Mouse (Mus musculus) CH12F3 (cell line): ENCODE data around the gene Rad18.

Experiments used
- in situ Hi-C: fragments of 300-500 bp; cut with MboI; formaldehyde crosslinking; loops from 2 replicates; pipeline ENCODE4 v1.14.3; 2020; ENCODE audit warnings: low sequenced_read_pairs

The Rad18 gene

DNA sequence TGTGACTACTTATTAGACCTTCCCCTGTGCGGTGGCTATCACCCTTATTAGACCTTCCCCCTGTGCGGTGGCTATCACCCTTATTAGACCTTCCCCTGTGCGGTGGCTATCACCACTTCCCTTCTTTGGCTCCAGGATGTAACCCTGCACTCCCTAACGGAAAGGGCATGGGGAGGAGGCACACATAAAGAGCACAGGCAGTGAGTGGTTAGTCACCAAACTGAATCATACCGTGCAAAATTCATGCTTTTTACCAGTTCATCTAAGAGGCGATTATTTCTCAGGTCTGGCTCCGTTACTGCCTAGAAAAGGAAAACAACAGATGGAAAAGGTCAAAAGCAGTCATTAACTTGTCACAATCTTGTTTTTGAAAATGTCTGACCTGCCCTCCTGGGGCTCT, 10.0 kb downstream of the Rad18 start:
- in situ Hi-C loops, result no loop called here

DNA sequence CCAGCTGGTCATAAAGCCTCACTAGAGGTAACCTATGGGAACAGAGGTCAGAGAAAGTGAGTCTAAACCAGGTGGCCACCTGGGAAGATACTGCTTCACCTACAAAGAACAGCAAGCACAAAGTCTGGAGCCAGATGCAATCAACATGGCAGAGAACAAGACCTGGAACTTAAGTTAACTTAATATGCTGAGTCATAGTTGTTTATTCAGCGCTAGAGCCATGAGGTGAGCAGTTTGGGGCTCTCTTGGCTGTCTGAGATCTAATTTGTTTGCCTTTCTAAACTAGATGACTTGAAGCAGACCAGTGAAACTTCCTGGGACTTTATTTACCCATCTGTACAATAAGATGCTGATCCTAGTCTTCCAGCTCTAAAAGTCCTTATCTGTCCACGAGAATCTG, 12.4 kb downstream of the Rad18 start:
- in situ Hi-C loops, result no loop called here

DNA sequence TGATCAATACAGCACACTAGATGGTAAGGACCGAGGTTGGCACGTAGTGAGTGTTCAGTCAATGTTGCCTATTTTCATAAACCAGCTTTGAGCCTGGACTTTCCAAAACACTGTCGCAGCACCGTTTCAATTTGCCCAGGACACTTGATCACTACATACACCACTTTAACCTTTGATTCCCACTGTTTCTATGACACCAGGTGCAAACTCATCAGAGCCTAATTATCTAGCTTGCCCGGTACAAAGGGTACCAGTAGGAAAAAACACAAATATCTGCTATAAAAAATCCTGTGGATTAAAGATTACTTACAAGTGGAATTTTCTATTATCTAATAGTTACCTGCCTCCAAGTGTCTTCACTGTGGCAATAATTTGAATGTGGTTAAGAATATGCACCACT, 64.4 kb downstream of the Rad18 start:
- in situ Hi-C loops, result no loop called here

DNA sequence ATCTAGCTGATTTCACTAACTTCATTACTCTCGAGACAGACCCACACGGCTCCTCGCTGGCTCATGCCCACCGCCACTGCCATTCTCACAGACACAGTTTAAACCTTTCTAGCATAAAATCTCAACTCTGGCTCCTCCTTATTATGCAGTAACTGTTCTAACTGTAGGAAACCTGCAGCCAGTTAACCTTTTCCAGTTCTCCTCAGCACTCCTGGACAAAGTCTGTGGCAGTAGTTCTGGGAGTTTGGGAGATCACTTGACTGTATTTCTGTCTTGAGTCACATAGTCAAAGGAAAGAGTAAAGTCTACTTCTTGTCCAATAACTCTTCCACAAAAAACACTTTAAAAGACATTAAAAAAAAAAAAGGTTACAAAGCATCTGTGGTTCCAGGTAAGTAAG, 66.2 kb downstream of the Rad18 start:
- in situ Hi-C loops, result no loop called here

DNA sequence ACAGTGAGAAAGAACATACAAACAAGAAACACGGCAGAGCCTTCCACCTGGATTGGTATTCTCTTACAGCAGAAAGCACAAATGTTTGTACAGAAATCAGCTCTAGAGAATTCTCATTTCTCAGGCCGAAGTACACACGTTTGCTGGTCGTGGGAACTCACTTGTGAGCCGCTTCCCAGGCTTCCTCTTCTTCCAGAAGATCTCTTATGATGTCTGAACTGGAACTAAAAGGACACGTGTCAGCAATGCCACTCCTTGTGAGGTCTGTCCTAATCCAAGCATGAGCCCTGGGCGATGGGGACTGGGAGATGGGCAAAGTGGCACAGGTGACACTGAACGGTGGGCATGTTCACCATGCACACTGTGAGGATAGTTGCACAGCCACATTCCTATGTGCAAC, 68.2 kb downstream of the Rad18 start:
- in situ Hi-C loops, result no loop called here

DNA sequence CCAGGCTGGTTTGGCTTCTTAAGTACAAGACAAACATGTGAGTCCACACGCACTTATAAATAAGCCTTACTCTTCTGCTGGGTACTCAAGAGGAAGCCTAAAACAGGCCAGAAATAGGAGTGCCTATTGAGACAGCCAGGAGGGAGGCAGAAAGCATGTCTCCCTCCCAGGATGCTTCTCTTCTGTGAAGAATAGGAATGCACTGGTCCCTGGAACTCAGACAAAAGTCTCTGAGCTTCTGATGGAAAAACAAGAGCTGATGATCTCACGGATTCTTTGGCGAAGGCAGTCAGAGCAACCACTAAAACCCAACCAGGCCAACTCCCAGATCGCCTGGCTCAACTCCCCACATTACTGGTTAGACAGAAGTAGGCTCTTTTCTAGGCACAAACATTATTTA, 74.2 kb downstream of the Rad18 start:
- in situ Hi-C loops, result no loop called here

DNA sequence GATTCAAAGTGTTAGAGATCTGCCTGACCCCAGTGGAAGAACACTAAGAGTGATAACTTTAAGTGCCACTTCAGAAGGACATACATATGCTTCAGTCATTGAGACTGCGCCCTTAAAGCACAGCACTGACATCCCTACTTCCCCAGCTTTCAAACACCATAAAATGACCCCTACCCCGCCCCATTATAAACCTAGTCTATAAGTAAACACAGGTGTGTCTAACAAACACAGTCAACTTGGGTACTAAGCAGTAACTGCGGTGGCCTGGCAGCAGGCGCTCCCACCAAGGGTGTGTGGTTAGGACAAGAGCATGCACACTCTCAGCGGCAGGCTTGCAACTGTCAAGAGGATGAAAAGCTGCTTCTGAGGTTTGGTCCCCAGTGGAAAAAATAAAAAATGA, 76.5 kb downstream of the Rad18 start:
- in situ Hi-C loops, result no loop called here

DNA sequence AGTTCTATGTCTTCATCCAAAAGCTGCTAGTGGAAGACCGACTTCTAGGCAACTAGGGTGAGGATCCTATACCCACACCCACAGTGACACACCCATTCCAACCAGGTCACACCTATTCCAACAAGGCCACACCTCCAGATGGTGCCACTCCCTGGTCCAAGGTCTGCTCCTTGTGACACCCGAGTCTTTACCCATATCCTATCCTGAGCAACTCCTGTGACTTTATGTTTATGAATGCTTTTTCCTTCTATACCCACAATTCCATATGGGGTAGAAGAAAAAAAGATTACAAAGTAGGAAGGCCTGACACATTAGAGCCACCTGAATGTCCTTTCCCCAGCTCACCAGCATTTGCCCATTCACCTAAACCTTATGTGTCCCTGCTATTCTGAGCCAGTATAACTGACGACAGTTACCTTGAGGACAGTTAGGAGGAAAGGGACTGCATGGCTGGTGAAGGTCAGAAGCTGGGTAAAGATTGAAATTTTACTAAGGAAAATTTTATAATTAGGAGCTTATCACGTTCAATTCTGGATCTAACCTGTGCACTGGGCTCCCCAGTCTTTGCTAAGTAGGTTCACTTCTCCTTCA, 78.7 kb downstream of the Rad18 start:
- in situ Hi-C loops, result no loop called here

DNA sequence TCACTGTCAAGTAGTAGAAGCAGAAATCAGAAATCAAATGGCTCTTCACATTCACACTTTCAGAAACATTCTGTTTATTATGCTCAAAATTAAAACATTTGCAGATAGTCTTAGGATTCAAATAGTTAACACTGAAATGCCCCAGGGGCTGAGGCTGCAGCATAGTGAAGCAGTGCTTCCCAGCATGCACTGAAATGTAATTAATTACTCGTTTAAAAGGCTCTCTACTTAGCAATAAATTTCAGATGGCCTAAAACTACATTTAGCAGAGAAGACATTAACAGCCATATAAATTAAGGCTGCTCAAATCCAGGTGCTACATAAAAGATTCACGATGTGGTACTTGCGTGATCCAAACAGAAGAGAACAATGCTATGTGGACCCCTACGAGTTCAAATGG, 87.5 kb downstream of the Rad18 start:
- in situ Hi-C loops, result no loop called here

DNA sequence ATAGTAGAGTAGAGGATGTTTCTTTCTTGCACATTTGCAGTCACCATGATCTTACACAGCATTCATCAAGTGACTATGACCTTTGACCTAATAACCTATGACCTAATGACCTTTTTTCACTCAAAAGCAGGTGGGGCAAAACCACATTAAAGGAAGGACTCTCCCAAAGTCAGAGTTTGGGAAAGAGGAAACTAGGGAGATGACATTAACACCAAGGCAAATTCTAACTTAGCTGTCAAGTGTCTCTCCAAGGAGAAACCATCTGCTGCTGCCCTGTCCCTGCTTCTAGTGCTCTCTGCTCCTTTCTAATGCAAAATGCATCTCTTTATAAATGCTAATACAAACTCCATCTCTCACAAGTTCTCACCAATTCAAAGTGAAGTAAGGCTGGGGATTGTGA, 92.6 kb downstream of the Rad18 start:
- in situ Hi-C loops, result no loop called here

DNA sequence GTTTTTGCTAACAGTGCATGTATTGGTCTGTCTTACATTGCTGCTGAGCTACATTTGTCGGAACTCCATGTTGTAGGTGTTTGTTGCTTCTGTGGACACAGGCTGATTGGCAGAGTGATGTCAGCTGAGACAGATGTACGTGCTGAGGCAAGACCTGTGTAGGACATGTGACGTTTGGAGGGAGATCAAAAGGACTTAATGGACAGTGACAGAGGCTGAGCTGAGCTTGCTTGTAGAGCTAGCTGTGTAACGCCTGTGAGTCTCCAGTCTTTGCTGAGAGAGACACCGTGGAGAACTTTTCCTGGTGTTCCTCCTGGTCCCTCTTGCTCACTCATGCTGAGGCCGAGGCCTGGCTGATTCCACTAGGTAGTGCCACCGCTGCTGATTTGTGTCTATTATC, 101.5 kb downstream of the Rad18 start:
- in situ Hi-C loops, result no loop called here

DNA sequence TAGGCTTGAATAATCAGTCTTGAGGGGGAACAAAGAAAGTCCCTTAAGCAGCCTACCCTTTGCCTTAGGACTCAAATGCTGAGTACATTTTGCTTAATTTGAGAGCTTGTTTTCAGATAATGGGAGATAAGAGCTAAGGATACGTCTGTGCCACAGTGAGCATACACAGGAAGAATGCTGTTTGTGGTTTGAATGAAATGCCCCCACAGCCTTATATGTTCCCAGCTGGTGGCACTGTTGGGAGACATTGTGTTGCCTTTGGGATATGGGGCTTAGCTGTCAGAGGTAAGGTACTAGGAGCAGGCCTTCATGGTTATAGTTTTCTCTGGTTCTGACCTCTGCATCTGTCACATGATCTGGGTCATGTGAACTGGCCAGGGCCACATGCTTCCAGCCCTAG, 108.6 kb downstream of the Rad18 start:
- in situ Hi-C loops, result no loop called here

DNA sequence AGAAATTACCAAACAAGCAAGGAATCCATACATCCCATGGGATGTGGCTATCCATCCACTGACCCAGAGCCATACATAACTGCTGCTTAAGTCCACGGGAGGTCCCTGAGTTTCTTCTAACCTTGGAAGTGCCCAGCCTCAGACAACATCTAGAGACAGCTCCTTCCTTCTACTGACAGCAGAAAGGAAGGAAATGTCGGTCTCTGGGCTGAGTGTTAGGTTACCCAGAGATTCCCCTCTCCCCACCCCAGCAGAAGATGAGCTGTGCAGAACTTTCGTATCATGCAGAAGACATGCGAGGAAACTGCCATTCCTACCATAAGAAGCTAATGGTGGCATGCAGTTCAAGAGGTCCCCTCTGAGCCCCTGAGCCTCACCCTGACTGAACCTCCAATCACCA, 109.5 kb downstream of the Rad18 start:
- in situ Hi-C loops, result no loop called here

DNA sequence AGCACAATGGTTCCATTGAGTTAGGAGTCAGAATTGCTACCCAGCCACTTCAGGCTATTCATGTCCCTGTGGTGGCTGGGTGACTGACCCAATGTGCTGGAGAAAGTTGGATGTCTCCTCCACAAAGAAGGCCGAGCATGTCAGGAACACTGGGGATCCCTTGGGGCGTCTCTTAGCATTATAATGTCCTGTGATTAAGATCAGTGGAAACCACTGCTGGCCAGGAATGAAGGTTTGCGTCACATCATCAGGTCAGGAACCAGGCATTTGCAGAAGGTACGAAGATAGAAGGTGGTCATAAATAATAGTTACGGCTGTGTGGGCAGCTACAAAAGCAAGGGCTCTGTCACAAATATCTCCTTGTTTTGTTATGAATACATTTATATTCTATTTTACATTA, 111.5 kb downstream of the Rad18 start:
- in situ Hi-C loops, result no loop called here

DNA sequence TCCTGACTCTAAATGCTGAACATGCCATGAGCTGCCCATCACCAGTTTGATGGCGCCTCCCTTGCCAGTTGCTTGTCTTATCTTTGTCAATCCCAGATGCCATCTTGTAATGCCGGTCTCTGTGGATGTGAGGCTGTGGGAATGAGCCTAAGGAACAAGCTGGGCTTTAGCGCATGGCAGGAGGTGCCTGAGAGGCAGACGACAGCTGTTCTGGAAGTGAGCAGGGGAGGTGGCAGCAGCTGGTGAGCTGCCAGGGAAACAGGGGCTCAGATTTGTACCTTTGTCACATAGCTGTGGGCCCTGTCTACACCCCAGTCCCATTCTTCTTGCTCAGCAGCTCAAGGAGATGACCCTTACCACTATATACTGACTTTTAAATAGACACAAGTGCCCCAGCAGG, 114.5 kb downstream of the Rad18 start:
- in situ Hi-C loops, result no loop called here

DNA sequence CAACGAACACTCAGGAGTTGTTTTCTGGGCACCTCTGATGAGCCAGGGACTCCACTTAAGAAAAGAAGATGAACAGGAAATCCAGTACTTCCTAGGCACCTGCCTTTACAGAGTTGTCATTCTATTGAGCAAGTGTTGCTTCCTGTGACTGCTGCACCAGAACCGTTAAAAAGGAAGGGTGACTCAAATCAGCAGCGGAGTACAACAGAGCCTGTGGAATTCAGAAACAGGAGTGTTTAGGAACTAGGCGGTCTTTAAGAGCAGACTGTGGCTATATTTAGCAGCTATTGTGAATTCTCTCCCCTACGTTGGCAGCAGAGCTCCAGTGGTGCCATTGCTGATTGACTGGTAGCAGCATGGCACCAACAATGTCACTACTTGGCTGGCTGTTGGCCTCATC, 119.3 kb downstream of the Rad18 start:
- in situ Hi-C loops, result no loop called here

DNA sequence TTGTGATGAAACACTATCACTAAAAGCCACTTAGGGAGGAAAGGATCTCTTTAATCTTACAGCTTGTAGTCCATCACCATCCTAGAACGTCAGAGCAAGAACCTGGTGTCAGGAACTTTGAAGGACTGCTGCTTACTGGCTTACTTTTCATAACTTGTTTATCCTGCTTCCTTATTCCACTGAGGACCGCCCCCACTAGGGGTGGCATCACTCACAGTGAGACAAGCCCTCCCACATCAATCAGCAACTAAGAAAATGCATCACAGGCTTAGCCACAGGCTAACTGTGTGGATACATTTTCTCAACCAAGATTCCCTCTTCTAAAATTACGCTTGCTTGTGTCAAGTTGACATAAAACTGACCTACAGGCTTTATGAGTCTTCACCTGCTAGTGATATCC, 121.9 kb downstream of the Rad18 start:
- in situ Hi-C loops, result no loop called here

DNA sequence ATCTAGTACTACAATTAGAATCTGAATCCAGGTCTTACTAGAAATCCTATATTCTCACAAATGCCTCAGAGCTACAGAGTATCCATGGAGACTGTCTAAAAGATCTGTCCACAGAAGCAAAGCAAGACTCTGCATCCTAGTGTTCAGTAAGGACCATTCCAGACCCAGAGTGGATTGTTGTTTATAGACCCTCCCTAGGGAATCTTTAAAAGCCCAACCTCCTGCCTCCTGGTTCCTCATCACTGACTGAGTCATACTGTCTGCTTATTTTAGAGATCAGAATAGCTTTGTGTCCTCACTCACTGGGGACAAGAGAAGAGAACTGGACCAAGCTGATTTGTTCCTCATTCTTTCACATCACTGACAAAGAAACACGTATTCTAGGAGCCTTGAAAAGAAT, 126.1 kb downstream of the Rad18 start:
- in situ Hi-C loops, result no loop called here
